Mouse (Mus musculus) mammary gland, adult 2 months (tissue): ENCODE data around the gene Ccr9. TPM values are rescaled to one million over a fixed set of nuclear protein-coding genes. Genes with fewer than 3 reads are reported as not detected.

ENCODE experiments used
- polyA plus RNA-seq: library from polyadenylated mRNA; depleted of rRNA; stranded (reverse); fragments of >200 nt; gene quantifications from 2 replicates; pipeline ENCODE4 v1.2.3, GENCODE M21; 2012; ENCODE audit warnings: low replicate concordance; rRNA removed

Ccr9 gene
- 6.3 and 10.1 TPM in 2 replicates for polyA plus RNA-seq

GRCm38 (mm10) chr9:123678327-123679105 is at the start of gene Ccr9, which contains the start of gene Slc6a20a:
Ccr9 (plus strand) TSS chr9:123678439.
Slc6a20a (minus strand) TSS chr9:123678885.

GRCm38 (mm10) chr9:123632281-123632680 is 46.0 kb upstream of the Ccr9 start, which contains the start of gene Slc6a20b:
Slc6a20b (minus strand) TSS chr9:123632565.

GRCm38 (mm10) chr9:123717186-123718008 is 39.2 kb downstream of the Ccr9 start, which contains the start of gene Lztfl1:
Lztfl1 (minus strand) TSS chr9:123717697.

GRCm38 (mm10) chr9:123806267-123806666 is 128.0 kb downstream of the Ccr9 start, which contains the start of gene Cxcr6:
Cxcr6 (plus strand) TSS chr9:123806475.

Other genes with a start within 250 kb of the Ccr9 start
- 58.9 and 73.3 TPM in 2 replicates for gene Limd1, start 199.7 kb upstream of the Ccr9 start, polyA plus RNA-seq
- 4.1 and 11.9 TPM in 2 replicates for gene Sacm1l, start 148.7 kb upstream of the Ccr9 start, polyA plus RNA-seq
- not detected in 2 replicates for gene Slc6a20b, start 45.9 kb upstream of the Ccr9 start, polyA plus RNA-seq
- 1.0 and 1.6 TPM in 2 replicates for gene Slc6a20a, start 446 bp downstream of the Ccr9 start, polyA plus RNA-seq
- gene Lztfl1, start 39.3 kb downstream of the Ccr9 start, polyA plus RNA-seq = 1.2 and 6.3 TPM in 2 replicates
- 4.5 and 7.4 TPM in 2 replicates for gene Cxcr6, start 128.0 kb downstream of the Ccr9 start, polyA plus RNA-seq
- gene Fyco1, start 173.5 kb downstream of the Ccr9 start, polyA plus RNA-seq = 6.3 and 12.3 TPM in 2 replicates
- gene Xcr1, start 183.6 kb downstream of the Ccr9 start, polyA plus RNA-seq = 2.5 and 4.7 TPM in 2 replicates